Mouse (Mus musculus) urinary bladder, postnatal 10 days (tissue): ENCODE results near the gene Rilp.
"Not testable (repeated sequence)": the region's sequence is repeated elsewhere in the genome, so short reads cannot be mapped to it uniquely, and the experiment has no call there.

Experiments used
- DNase-seq: peaks from one replicate; pipeline ENCODE4 v3.0.0; 2022; ENCODE audit warnings: low spot score

Rilp gene

DNA sequence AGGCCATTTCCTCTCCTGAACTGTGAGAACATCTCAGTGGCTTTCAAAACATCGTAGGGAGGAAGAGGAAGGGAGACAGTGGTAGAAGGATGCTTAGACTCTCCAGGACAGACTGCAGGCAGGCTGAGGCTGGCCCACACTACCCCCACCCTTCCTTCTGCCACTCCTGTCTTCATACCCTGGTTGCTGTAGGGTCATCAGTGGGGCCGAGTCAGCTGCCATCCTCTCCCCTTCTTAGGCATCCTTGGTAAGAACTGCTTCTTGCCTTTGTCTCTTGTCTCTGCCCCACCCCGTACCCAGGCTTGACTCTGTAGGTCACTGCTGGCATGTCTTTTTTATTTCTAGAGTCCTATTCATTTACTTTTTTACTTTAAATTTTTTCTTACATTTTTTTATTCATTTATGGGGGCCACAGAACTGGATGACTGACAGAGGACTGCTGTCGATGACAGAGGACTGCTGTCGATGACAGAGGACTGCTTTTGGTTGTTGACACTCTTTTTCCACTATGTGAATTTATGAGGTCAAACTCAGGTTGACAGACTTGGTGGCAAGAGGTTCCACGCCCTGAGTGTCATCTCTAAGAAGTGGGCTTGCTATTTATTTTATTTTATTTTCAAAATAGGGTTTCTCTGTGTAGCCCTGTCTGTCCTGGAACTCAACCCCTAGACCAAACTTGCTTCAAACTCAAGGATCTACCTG is 23.6 kb downstream of the Rilp start:
- no peak for DNase-seq

DNA sequence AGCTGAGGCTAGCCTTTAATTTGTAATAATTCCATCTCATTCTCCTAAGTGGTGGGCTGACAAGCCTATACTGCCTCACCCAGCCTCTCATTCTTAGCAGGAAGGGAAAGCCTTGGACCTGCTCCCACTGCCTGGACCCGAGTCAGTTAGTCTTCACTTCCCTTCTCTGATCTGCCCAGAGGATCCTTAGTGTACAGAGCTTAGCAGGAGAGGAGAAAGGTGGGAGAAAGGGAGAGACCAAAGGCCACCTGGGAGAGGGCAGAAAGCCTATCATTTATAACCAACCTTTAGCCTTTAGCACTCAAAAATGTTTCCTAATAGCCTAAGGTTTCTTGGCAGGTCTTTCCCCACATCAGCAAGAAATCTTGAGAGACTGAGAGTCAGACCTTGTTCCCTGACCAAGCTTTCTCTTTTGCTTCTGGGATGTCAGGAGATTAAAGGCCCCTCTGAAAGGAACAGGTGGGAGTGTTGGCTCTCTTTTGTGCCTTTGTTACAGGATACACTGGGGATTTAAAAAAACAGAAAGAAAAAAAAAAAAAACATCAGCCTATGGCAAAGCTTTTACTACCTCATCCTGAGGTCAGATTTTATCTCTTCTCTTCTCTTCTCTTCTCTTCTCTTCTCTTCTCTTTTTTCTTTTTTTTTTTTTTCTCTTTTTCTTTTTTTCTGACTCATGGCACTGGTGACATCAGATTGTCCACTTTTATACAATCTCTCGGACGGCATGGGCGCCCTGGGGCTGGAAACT is 24.6 kb downstream of the Rilp start:
- no peak for DNase-seq

DNA sequence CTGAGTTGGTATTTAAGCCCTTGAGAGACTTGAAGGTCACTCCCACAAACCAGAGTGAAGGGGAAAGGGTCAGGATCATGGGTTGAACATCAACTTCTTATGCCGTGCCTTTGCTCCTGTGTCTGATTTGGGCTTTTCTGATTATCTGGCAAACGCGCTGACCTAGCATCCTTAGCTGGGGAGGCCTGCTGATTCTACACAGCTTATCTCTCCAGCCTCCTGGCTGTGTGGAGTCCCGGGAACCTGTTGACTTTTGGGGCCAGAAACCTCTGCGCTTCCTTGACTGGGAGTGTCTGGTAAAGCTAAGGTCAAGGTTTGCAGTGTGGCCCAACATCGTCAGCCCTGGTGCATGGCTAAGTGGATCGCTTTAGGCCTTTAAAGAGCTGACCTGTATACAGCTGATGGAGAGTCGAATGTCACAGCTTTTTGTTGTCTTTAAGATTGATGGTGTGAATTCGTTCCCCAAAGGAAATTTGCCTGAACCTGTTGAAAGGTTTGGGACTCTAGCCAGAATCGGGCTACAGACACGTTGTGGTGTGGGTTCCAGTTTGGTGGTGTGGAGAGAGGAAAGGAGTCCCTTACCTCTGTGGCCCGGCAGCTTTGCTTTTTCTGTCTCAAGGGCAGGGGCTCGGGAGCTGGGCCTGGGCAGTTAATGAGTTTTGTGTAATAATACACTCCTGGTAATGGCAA is 25.4 kb downstream of the Rilp start:
- no peak for DNase-seq

DNA sequence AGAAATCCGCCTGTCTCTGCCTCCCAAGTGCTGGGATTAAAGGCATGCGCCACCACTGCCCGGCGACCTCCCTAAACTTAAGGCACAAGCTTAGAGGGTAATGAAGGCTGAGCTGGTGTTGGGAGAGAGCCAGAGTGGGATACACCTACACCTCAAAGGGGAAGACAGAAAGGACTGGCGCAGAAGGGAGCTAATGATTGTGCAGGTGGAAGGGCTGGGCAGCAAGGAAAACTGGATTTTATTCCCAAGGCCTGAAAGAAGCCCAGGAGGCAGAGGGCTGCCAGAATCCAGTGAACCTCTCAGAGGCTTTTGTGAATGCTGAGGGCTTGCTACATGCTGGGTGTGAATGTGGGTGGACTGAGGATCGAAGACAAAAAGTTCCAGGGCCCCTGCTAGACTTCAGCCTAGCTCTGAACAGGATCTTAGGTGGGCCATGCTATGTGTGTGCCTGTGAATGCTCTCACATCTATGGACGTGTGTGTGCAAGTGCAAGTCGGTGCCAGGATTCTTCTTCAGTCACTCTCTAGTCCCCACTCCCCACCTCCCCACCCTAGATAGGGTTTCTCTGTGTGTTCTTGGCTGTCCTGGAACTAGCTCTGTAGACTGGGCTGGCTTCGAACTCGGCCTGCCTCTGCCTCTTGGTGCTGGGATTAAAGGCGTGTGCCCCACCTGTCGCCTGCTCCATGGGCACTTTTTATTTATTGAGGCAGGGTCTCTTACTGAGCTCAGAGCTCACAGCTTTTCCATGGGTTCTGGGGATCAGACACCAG is 26.5 kb downstream of the Rilp start:
- DNase-seq: no peak

DNA sequence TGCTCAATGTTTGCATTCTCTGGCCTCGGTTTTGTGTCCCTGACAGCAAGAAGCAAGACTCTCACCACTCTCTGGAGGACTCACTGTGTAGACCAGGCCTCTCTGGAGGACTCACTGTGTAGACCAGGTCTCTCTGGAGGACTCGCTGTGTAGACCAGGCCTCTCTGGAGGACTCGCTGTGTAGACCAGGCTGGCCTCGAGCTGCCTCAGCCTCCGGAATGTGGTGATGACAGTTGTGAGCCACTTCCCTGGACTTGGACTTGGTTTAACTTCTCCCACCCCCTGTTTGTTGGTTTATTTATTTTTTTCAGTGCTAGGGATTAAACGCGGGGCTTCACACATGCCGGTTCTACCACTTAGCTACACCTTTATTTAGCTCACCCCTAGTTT is 27.1 kb downstream of the Rilp start:
- DNase-seq: no peak

DNA sequence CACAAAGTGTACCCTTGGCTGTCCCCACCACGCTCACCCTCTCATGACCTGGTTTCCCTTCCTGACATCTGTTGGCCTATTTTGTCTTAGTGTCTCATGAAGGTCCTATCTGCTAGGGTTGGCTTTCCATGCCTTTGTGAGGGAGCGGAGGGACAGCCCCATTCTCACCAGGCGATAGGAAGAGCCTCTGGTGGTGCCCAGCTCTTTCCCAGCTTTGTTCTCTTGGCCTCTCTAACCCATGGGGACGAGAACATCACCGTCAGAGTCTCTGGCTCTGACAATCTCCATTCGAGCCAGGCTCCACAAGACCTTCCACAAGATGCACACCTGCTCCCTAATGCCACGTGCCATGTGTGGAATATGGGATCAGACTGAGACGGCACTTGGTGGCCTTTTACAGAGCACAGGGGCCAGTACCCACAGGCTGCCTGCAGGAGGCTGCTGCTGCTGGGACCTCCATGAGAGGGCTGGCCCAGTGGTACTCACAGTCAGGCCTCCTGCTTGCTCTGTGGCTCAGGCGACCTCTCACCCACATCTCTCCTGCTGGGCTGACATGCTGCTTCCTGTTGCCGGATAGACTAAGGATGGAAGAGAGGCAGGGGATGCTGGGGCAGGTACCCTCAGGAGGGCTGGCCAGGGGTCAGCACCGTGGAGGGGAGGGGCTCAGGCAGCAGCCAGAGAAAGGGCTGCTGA is 27.7 kb downstream of the Rilp start:
- DNase-seq: no peak

GRCm38 (mm10) chr11:75538184-75538969 is 28.5 kb downstream of the Rilp start:
- no peak for DNase-seq

GRCm38 (mm10) chr11:75538970-75539299 is 29.0 kb downstream of the Rilp start:
- no peak for DNase-seq

DNA sequence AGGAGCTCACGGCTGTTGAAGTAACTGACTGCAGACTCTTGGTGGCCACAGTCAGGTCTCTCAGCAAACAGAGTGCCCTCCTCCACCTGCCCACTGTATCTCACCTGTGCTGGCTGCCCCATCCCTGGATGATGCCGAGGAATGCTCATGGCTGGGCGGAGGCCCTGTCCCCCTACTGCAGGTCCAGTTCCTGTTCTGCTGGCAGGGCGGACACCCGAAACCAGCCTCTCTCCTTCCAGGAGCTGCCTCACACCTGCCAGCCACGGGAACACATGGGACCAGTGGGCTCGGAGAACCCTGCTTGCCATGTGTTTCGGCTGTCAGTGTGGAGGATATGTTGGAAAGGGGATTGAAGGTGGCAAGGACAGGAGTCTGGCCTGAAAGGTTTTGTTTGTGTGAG is 30.3 kb downstream of the Rilp start:
- no peak for DNase-seq

DNA sequence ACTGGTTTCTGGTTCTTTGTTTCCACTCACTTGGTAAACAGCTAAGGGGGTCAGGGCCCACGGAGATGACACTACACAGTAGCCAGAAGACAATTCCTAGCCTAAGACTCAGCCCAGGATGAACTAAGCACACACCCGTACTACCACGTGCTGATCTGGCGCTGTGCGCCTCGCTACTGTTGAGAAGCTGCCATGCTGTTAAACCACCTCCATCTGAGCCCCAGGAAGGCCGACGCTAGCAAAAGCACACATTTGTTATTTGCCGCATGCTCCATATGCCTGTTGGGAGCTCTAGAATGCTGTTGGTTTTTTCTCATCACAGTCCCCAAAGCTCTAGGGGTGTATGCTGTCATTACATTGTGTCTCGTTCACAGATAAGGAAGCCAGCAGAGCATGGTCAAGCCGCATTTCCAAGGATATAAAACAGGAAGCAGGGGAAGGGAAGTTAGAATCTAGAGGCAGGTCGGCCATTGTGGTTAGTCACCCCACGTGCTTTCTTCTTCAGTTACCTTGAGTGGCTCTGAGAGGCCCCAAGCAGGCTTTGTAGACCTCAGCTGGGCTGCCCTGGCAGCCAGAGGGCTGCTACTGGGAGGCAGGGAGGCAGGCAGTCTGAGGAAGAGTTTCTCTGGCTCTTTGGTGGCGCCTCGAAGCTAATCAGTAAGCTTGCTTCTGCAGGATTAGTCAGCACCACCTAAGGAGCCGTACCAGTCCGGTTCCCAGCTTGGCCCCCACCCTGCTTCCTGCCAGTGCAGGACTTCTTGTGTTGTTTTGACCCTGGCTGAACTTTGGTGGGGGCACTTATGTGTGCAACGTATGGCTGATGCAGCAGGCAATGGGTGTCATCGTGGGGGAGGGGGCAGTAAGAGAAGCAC is 31.1 kb downstream of the Rilp start:
- no peak for DNase-seq

DNA sequence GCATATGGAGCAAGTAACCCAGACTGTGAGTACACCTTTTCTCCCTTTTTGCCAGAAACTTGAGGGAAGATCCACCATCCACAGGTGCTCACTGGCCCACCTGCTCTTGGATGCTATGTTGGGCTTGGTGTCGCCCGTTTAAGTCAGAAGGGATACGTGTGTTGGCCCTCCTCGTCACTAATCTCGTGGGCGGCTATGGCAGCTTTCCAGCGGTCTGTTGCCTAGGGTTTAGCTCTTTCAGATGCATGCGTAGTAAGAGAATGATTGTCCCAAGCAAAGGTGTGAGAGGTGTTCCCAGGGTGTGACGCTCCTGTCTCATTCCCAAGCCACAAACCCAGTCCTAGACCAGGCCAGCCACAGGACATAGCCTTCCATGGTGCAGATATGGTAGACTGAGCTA is 34.8 kb downstream of the Rilp start:
- DNase-seq: no peak

- DNase-seq: no peak
These were observed 36.2 kb downstream of the Rilp start for GRCm38 (mm10) chr11:75546057-75546456.

DNA sequence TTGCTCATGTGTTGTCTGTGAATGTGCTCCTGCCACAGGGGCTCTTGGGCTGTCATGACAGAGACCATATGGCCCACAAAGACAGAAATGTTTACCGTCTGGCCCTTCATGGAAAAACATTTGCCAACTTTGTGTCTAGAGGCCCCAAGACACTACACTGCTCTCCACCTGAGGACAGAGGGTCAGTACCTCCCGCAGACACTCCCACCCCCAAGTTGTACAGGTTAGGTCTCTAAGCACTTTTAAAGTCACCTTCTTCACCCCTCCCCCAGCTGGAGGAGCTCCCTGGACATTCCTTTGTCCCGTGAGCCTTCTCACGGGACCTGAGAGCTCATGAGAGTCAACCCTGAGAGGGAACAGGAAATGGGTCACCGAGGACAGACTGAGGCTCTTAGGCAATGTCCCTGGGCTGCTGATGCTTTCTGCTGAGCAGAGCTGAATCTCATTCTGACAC is 39.8 kb downstream of the Rilp start:
- DNase-seq: no peak

GRCm38 (mm10) chr11:75550200-75550946 is 40.5 kb downstream of the Rilp start:
- DNase-seq: no peak

DNA sequence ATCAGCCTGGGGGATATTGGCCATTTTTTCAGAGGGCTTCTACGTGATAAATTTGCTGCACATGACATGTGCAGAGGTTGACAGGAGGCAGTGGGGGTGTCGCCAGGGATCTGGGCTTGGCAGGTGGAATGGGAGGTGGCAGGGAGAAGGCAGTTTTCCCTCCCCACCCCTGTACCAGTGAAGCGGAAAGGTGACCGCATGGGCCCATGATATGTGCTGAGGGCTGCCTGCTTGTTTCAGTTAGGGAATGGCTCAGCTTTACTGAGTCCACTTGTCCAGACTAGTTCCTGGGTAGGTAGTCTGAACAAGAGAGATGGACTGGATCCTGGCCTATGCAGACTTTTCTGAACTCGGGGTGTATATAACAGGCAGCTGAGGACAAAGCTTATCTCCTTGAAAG is 41.4 kb downstream of the Rilp start:
- DNase-seq: no peak

- DNase-seq: no peak
These were observed 42.1 kb downstream of the Rilp start for GRCm38 (mm10) chr11:75551961-75552441.

- no peak for DNase-seq
These were observed 43.1 kb downstream of the Rilp start for GRCm38 (mm10) chr11:75552906-75553482.

GRCm38 (mm10) chr11:75556006-75556405 is 46.1 kb downstream of the Rilp start:
- not testable (repeated sequence) for DNase-seq

- no peak for DNase-seq
These were observed 47.2 kb downstream of the Rilp start for GRCm38 (mm10) chr11:75557142-75557541.
